Mouse (Mus musculus): ENCODE data around the gene Kcnj3.

- TF ChIP-seq POLR2A (IDR thresholded peaks at IDR 0.05; ENCODE audit: control insufficient read depth, extremely low read depth, insufficient read depth, low read length, poor library complexity) (no peak), CTCF (IDR thresholded peaks at IDR 0.05; ENCODE audit: borderline replicate concordance, control insufficient read depth, extremely low read depth, insufficient read depth, low read length, poor library complexity) (no peak)
Observed at GRCm38 (mm10) chr2:55437977-55438376, 2.2 kb downstream of the Kcnj3 start.

Data from thymus, adult 2 months (tissue).